Mouse (Mus musculus): ENCODE measurements around the gene Ctss. TPM values are rescaled to one million over a fixed set of nuclear protein-coding genes. Genes with fewer than 3 reads are reported as not detected.

The Ctss gene
- polyA plus RNA-seq, 1 experiment = 0.02 TPM

DNA sequence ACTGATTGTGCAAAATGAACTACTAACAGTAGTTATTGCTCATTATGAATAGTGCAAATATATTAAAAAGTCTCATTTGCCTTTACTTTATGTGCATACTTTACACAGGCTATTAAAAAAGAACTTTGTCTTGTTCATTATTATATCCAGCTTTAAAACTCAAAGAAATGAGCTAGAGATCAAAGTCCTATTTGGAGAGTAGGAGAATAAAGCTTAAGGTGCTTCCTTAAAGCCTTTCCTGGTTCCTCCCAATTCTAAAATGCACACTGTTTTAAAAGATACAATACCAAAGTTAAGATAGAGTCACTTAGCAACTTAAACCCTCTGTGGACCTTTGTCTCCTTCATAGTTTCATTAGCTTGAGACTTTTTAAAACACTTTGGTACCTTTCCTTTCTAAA lies 72.1 kb downstream of the Ctss start:
- H3K4me3 ChIP-seq = no peak overlapping the region
- H3K36me3 ChIP-seq (ENCODE audit: control insufficient read depth, insufficient read depth) = peaks cover 4% of the 10 kb centered on the region
- H3K79me2 ChIP-seq (ENCODE audit: control insufficient read depth, insufficient read depth) = no peaks in the 10 kb centered on the region
- TF ChIP-seq CEBPB (IDR thresholded peaks at IDR 0.05; ENCODE audit: insufficient read depth, poor library complexity, severe bottlenecking) = no peak
- TF ChIP-seq TCF3 (IDR thresholded peaks at IDR 0.05; ENCODE audit: insufficient read length, low read depth) = no peak
- no peak for TF ChIP-seq USF1 (IDR thresholded peaks at IDR 0.05; ENCODE audit: low read depth)
- no peak for TF ChIP-seq MAX (IDR thresholded peaks at IDR 0.05; ENCODE audit: low read depth)
- H3ac ChIP-seq (ENCODE audit: control insufficient read depth, insufficient read length) = no peak overlapping the region
- no peak overlapping the region for H3K4me2 ChIP-seq (ENCODE audit: low read depth)
- H3K27me3 ChIP-seq (ENCODE audit: control insufficient read depth, insufficient read depth, insufficient read length) = no peaks in the 10 kb centered on the region

DNA sequence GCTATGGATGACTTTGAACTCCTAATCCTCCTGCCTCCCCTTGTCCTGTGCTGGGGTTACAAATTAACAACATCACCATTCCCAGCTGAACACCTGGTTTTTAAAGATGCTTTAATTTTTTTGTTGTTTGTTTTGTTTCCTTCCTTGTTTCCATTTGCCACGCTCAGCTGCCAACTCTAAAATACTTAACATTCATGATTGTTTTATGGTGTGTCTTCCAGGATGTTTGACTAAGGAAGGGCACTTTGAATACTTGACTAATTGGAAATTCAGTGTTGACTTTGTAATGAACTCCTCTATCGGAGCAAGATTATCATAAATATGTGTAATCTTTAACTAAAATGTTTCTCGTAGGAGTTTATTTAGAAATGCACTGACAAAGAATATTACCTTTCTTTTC lies 74.7 kb downstream of the Ctss start:
- no peaks in the 10 kb centered on the region for H3K27me3 ChIP-seq (ENCODE audit: control insufficient read depth, insufficient read depth, insufficient read length)
- TF ChIP-seq MAX (IDR thresholded peaks at IDR 0.05; ENCODE audit: low read depth) (no peak), SRF (IDR thresholded peaks at IDR 0.05; ENCODE audit: control insufficient read depth, insufficient read length, low read depth) (no peak), REST (IDR thresholded peaks at IDR 0.05; ENCODE audit: insufficient read depth, insufficient read length) (no peak), POLR2A (IDR thresholded peaks at IDR 0.05; ENCODE audit: insufficient read length, low read depth) (no peak), TCF12 (IDR thresholded peaks at IDR 0.05; ENCODE audit: insufficient read depth, poor library complexity, severe bottlenecking) (no peak)

More for the DNA sequence above, 74.7 kb downstream of the Ctss start:
- Histone ChIP-seq H3K4me3 (no peak overlapping the region), H3K4me2 (ENCODE audit: low read depth) (no peak overlapping the region), H3K79me2 (ENCODE audit: control insufficient read depth, insufficient read depth) (no peaks in the 10 kb centered on the region), H3K36me3 (ENCODE audit: control insufficient read depth, insufficient read depth) (no peaks in the 10 kb centered on the region), H3ac (ENCODE audit: control insufficient read depth, insufficient read length) (no peak overlapping the region)

Other genes starting within 250 kb of the Ctss start
- 33.3 TPM for gene Mindy1, start 245.4 kb upstream of the Ctss start, polyA plus RNA-seq (2012; fragmentation: generic; extraction: Trizol)
- 43.1 TPM for gene Prune1, start 244.7 kb upstream of the Ctss start, polyA plus RNA-seq (2012; fragmentation: generic; extraction: Trizol)
- 1.5 TPM for gene Anxa9, start 219.6 kb upstream of the Ctss start, polyA plus RNA-seq (2012; fragmentation: generic; extraction: Trizol)
- gene Cers2, start 212.0 kb upstream of the Ctss start, polyA plus RNA-seq (2012; fragmentation: generic; extraction: Trizol) = 116 TPM
- gene Setdb1, start 169.6 kb upstream of the Ctss start, polyA plus RNA-seq (2012; fragmentation: generic; extraction: Trizol) = 11.5 TPM
- not detected for gene 4930558C23Rik, start 123.9 kb upstream of the Ctss start, polyA plus RNA-seq (2012; fragmentation: generic; extraction: Trizol)
- gene Arnt, start 92.4 kb upstream of the Ctss start, polyA plus RNA-seq (2012; fragmentation: generic; extraction: Trizol) = 20.9 TPM
- gene Ctsk, start 27.5 kb upstream of the Ctss start, polyA plus RNA-seq (2012; fragmentation: generic; extraction: Trizol) = 0.11 TPM
- not detected for gene Hormad1, start 32.9 kb downstream of the Ctss start, polyA plus RNA-seq (2012; fragmentation: generic; extraction: Trizol)
- 4.4 TPM for gene Golph3l, start 62.1 kb downstream of the Ctss start, polyA plus RNA-seq (2012; fragmentation: generic; extraction: Trizol)
- 65.3 TPM for gene Ensa, start 98.2 kb downstream of the Ctss start, polyA plus RNA-seq (2012; fragmentation: generic; extraction: Trizol)
- 51.6 TPM for gene Mcl1, start 132.0 kb downstream of the Ctss start, polyA plus RNA-seq (2012; fragmentation: generic; extraction: Trizol)
- gene Adamtsl4, start 161.1 kb downstream of the Ctss start, polyA plus RNA-seq (2012; fragmentation: generic; extraction: Trizol) = 4.6 TPM
- 219 TPM for gene Ecm1, start 212.8 kb downstream of the Ctss start, polyA plus RNA-seq (2012; fragmentation: generic; extraction: Trizol)
- gene Tars2, start 233.4 kb downstream of the Ctss start, polyA plus RNA-seq (2012; fragmentation: generic; extraction: Trizol) = 34.3 TPM